Mouse (Mus musculus): ENCODE measurements around the gene Scgb2a2.
"Not testable (repeated sequence)": the region's sequence is repeated elsewhere in the genome, so short reads cannot be mapped to it uniquely, and the experiment has no call there.

The Scgb2a2 gene

GRCm38 (mm10) chr19:9847262-9847661, at the start of gene Scgb2a2:
TSS of gene Scgb2a2 (plus strand) at chr19:9847562.
- DNase-seq: no peak

DNA sequence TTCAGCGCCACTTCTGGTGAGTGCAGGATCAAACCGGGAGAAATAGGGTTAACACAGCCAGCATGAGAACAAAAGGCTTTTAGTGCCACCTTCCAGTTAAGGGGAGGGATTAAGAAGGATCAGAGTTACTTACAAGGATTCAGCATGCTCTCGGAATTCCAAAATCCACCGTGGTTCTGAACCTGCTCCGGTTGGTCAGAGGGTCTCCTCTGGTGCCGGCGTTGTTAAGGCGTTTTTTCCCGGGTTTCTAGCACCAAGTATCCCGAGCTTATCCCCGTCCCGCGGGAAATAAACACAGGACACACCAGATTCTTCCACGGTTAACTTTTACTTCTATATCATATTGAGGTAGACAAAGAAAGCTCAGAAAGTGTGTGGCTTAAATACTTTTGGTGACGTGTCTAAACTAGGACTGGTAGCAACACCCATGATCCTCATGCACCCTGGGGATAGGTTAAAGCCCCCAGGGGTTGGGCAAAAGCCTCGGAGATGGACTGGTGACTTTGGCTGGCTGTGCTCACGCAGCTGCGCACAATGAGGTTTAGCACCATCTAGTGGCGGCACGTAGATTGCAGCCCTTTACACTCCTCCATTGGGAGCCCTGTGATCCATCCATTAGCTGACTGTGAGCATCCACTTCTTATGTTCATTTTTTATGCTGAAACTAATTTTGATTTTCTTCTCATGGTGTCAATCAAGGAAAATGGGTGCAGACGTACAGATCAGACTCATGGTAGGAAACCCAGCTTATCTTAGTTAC, 10.6 kb upstream of the Scgb2a2 start:
- DNase-seq: peak; percentile 46 to 56

DNA sequence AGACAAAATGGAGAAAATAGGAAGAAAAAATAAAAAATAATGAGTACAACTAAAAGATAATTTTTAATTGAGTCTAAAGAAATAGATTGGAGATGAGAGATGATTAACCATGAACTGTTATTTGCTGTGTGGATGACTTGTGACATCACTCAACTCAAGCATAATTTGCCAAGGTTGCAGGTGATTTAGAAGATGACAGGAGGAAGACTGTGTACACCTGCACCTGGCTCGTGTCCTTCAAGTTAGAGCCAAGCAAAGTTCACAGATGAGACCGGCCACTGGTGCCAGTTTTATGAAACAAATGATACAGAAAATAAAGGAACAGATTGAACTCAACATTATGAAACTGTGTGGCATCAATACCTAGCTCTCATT, 10.0 kb upstream of the Scgb2a2 start:
- no peak for DNase-seq

GRCm38 (mm10) chr19:9849368-9850075, 2.2 kb downstream of the Scgb2a2 start:
- DNase-seq: not testable (repeated sequence)

DNA sequence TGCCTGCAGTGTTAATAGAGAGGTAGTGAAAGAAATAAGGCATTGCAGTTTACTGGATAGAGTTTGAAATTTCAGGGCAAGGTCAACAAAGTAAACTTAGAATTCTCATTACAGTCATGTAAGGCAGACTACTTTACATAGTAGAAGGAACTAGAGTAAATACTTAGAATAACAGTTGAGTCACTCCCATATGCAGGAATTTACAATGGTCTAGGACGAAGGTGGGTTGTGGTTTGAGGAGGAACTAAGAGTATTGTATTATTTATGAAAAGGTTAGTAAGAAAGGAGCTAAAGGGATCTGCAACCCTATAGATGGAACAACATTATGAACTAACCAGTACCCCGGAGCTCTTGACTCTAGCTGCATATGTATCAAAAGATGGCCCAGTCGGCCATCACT, 13.5 kb downstream of the Scgb2a2 start:
- not testable (repeated sequence) for DNase-seq

GRCm38 (mm10) chr19:9864856-9865255, 17.5 kb downstream of the Scgb2a2 start:
- no peak for DNase-seq

DNA sequence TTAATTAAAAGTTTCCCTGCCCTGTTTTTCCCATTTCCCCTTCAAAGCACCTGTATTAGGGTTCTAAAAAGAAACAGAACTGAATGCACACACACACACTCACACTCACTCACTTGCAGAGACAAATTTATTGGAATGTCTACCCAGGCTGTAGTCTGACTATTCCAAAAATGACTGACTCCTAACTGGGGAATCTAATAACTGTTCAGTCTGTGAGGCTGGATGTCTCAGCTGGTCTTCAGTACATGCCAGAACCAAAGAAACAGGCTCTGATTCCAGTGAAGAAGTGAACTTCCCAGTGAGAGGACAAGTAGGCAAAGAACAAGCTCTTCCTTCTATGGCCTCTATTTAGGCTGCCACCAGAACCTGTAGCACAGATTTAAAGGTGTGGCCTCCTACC, 18.1 kb downstream of the Scgb2a2 start:
- DNase-seq: no peak

DNA sequence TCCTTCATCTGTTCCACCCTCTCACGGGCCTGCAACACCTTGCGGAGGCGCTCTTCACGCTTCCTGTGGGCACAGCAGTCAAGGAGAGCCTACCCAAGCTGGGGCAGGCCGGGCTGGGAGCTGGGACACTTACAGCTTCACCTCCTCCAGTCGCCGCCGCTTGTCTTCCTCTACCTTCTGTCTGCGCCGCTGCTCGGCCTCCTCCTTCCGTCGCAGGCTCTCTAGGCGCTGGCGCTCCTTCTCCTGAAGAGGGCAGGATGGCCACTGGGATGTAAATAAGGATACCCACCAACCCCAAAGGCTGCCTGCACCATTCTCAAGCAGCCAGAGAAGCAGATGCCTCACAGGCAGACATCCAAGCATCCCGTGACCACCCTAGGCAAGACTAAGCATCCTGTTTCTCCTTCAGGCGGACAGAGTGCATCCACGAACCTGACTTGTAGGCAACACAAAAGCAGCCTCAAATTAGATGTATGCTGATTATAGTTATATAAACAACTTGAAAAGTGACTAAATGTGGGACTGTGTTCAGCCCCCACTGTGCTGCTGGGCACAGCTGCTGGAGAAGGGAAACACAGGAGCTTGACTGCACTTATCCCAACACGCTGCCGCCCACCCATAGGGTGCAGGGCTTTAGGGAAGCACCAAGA, 30.9 kb downstream of the Scgb2a2 start:
- DNase-seq: no peak

- no peak for DNase-seq
Measured at GRCm38 (mm10) chr19:9886348-9886747, 39.0 kb downstream of the Scgb2a2 start.

GRCm38 (mm10) chr19:9886771-9887170, 39.4 kb downstream of the Scgb2a2 start:
- DNase-seq: peak in 1 of 2 experiments; percentile 12

- no peak for DNase-seq
Measured at GRCm38 (mm10) chr19:9896067-9896466, 48.7 kb downstream of the Scgb2a2 start.

DNA sequence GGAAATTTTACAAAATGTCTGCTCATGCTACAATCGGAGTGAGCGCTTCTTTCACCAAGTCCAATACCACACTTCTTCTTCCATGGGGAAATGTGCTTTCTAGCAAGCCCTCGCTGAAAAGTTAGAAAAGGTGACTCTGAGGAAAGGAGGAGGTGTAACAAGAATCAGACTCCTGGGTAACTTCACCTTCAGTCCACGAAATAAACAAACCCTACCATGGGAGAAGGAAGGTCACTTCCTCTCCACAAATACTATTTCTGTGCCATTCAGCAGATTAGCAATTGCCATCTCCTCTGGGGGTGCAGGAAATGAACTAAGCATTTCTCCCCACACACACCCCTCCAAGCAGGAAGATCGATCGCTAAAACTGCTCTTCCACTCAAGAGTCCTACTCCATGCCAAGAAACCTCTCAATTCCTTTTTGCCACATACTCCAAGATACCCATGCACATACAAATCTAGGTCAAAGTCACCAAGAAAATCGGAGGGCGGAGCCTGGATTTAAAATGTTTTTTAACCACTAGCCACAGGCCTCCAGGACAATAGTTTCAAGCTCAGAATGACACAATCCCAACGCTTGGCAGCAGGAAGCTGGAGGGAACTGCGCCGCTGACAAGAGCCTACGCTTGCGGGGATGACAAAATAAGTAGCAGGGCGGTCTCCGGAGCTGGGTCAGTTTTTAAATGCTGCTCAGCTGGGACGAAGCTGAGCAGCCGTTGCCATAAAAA, 51.1 kb downstream of the Scgb2a2 start:
- peak in 1 of 2 experiments; percentile 36 for DNase-seq

DNA sequence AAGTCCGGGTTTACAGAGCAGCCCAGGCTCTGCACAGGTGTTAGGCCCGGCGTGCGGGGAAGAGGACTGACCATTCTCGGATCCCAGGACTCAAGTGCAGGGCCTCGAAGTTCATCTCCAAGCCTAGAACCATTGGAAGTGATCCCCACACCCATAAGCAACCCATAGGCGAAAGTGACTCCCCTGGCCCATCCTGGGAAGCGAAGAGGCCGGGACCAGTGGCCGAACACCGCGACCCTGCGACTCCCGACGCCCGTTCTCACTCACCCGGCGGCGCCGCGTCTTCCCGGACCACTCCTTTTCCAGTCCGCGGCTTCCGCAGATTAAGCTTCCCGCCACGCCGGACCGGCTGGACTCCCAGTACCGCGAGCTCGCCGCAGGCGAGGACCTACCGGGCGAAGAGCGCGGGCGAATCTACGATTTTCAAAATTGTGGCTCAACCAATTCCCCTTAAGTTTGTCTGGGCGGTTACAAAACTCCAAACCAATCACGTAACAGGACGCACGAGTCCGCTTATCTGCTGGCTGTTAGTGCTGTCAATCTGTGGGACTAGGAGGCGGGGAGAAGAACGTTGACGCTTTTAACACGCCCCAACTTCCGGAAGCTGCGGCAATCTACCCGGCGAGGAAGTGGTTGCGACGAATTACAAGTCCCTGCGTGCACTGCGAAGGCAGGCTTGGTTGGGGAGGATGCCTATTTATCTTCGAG, 51.9 kb downstream of the Scgb2a2 start, which contains the start of gene Incenp:
Incenp (minus strand) TSS at position 480 of the 708 bp plus-strand sequence.
- peak; percentile 97 to 98 for DNase-seq

- DNase-seq: no peak
Measured at GRCm38 (mm10) chr19:9899780-9900146, 52.4 kb downstream of the Scgb2a2 start.

DNA sequence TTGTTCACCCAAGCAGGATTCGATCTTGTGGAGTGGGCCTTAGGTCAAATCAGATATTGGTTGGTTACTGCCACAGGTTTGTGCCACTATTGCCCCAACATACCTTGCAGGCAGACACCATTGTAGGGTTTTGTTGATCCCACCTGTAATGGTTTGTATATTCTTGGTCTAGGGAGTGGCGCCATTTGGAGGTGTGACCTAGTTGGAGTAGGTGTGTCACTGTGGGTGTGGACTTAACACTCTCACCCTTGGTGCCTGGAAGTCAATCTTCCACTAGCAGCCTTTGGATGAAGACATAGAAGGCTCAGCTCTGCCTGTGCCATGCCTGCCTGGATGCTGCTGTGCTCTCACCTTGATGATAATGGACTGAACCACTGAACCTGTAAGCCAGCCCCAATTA, 53.3 kb downstream of the Scgb2a2 start:
- DNase-seq: not testable (repeated sequence)
